Mouse (Mus musculus) MEL (cell line): Measurements from ENCODE around the gene Ccdc82. TPM values are rescaled to one million over a fixed set of nuclear protein-coding genes. Genes with fewer than 3 reads are reported as not detected.

ENCODE experiments used
- DNase-seq: peaks from one replicate; pipeline ENCODE4 v3.0.0; 2011; ENCODE audit warnings: low read depth, low spot score
- H3K27ac ChIP-seq: 2 replicates; pipeline ENCODE4 v1.5.1; 2012; ENCODE audit warnings: low read depth, mild to moderate bottlenecking, control low read depth, low read length, moderate library complexity; ENCODE audit not compliant: control insufficient read depth
- H3K27me3 ChIP-seq, 2 experiments: fragments of 150-350 bp in 1 of 2; sonication (generic) in 1 of 2; 2 replicates each; pipeline ENCODE4 v1.6.1; 2012; ENCODE audit warnings: low read length in 2 of 2, mild to moderate bottlenecking in 2 of 2, improper control_type of control experiment in 1 of 2, moderate library complexity in 1 of 2; ENCODE audit not compliant: insufficient read depth in 2 of 2, control insufficient read depth in 1 of 2
- H3K36me3 ChIP-seq, 2 experiments: 2 replicates each; pipeline ENCODE4 v1.6.1; 2012 to 2014; ENCODE audit warnings: low read length in 2 of 2, improper control_type of control experiment in 1 of 2, inconsistent platforms in 1 of 2, mild to moderate bottlenecking in 1 of 2; ENCODE audit not compliant: insufficient read depth in 2 of 2, control insufficient read depth in 1 of 2
- H3K4me1 ChIP-seq, 2 experiments: fragments of 150-350 bp in 1 of 2; sonication (generic) in 1 of 2; 2 replicates each; pipeline ENCODE4 v1.6.1; 2012; ENCODE audit warnings: low read length in 2 of 2, improper control_type of control experiment in 1 of 2, mild to moderate bottlenecking in 1 of 2; ENCODE audit not compliant: insufficient read depth in 2 of 2, control insufficient read depth in 1 of 2
- H3K4me3 ChIP-seq, 2 experiments: fragments of 150-350 bp in 1 of 2; sonication (generic) in 1 of 2; 2 replicates each; pipeline ENCODE4 v1.5.1; 2012; ENCODE audit warnings: low read depth in 2 of 2, low read length in 2 of 2, mild to moderate bottlenecking in 2 of 2, moderate library complexity in 2 of 2, control low read depth in 1 of 2, improper control_type of control experiment in 1 of 2; ENCODE audit not compliant: control insufficient read depth in 1 of 2, insufficient read depth in 1 of 2
- H3K79me2 ChIP-seq: 2 replicates; pipeline ENCODE4 v1.6.1; 2012; ENCODE audit warnings: mild to moderate bottlenecking, low read length, moderate library complexity; ENCODE audit not compliant: control insufficient read depth, poor library complexity, insufficient read depth
- H3K9ac ChIP-seq: 2 replicates; pipeline ENCODE4 v1.6.1; 2012; ENCODE audit warnings: low read depth, mild to moderate bottlenecking, control low read depth, low read length, moderate library complexity; ENCODE audit not compliant: control insufficient read depth, poor library complexity, severe bottlenecking
- H3K9me3 ChIP-seq: fragments of 150-350 bp; sonication (generic); replicated peaks from 2 replicates; pipeline ENCODE4 v1.6.1; 2012; ENCODE audit warnings: mild to moderate bottlenecking, low read length, improper control_type of control experiment, moderate library complexity; ENCODE audit not compliant: insufficient read depth
- BHLHE40 ChIP-seq: IDR thresholded peaks from 2 replicates; pipeline ENCODE4 v1.6.1; 2012; ENCODE audit warnings: low read depth, mild to moderate bottlenecking, inconsistent platforms, low read length, improper control_type of control experiment, borderline replicate concordance
- CHD1 ChIP-seq: IDR thresholded peaks from 2 replicates; pipeline ENCODE4 v1.6.1; 2012; ENCODE audit warnings: low read depth, mild to moderate bottlenecking, inconsistent platforms, low read length, improper control_type of control experiment
- CHD2 ChIP-seq: IDR thresholded peaks from 2 replicates; pipeline ENCODE4 v1.6.1; 2011; ENCODE audit warnings: low read length, improper control_type of control experiment
- CTCF ChIP-seq, 3 experiments: IDR thresholded peaks in 2 of 3; conservative IDR thresholded peaks in 1 of 3; 2 replicates each; pipeline ENCODE4 v1.5.1; 2011 to 2012; ENCODE audit warnings: low read length in 3 of 3, low read depth in 2 of 3, mild to moderate bottlenecking in 2 of 3, improper control_type of control experiment in 1 of 3, inconsistent platforms in 1 of 3, mixed read lengths in 1 of 3, moderate library complexity in 1 of 3; ENCODE audit not compliant: control insufficient read depth in 1 of 3, insufficient read depth in 1 of 3, poor library complexity in 1 of 3, severe bottlenecking in 1 of 3
- E2F4 ChIP-seq: IDR thresholded peaks from 2 replicates; pipeline ENCODE4 v1.6.1; 2011; ENCODE audit warnings: low read depth, low read length, improper control_type of control experiment, borderline replicate concordance
- ELF1 ChIP-seq: IDR thresholded peaks from 2 replicates; pipeline ENCODE4 v1.6.1; 2014; ENCODE audit warnings: low read depth, mild to moderate bottlenecking, inconsistent platforms, low read length, improper control_type of control experiment, moderate library complexity
- EP300 ChIP-seq, 2 experiments: IDR thresholded peaks; 2 replicates each; pipeline ENCODE4 v1.6.1; 2011; ENCODE audit warnings: improper control_type of control experiment in 2 of 2, low read length in 2 of 2, low read depth in 1 of 2, mild to moderate bottlenecking in 1 of 2
- GABPA ChIP-seq: IDR thresholded peaks from 2 replicates; pipeline ENCODE4 v1.6.1; 2012; ENCODE audit warnings: low read depth, mild to moderate bottlenecking, inconsistent platforms, low read length, improper control_type of control experiment, moderate library complexity
- GATA1 ChIP-seq: IDR thresholded peaks from 2 replicates; pipeline ENCODE4 v1.6.1; 2011; ENCODE audit warnings: low read depth, low read length, improper control_type of control experiment
- HCFC1 ChIP-seq: IDR thresholded peaks from 2 replicates; pipeline ENCODE4 v1.6.1; 2012; ENCODE audit warnings: low read depth, mild to moderate bottlenecking, inconsistent platforms, low read length, improper control_type of control experiment, moderate library complexity
- JUND ChIP-seq: IDR thresholded peaks from 2 replicates; pipeline ENCODE4 v1.6.1; 2011; ENCODE audit warnings: low read depth, mild to moderate bottlenecking, improper control_type of control experiment, low read length
- KAT2A ChIP-seq: conservative IDR thresholded peaks from 2 replicates; pipeline ENCODE4 v1.6.1; 2012; ENCODE audit warnings: low read depth, low read length, improper control_type of control experiment, inconsistent platforms
- MAFK ChIP-seq: IDR thresholded peaks from 2 replicates; pipeline ENCODE4 v1.6.1; 2011; ENCODE audit warnings: low read depth, mild to moderate bottlenecking, low read length, improper control_type of control experiment, borderline replicate concordance
- MAX ChIP-seq: IDR thresholded peaks from 2 replicates; pipeline ENCODE4 v1.6.1; 2011; ENCODE audit warnings: low read length, improper control_type of control experiment
- MAZ ChIP-seq: IDR thresholded peaks from 2 replicates; pipeline ENCODE4 v1.6.1; 2012; ENCODE audit warnings: low read depth, mild to moderate bottlenecking, inconsistent platforms, low read length, improper control_type of control experiment
- MEF2A ChIP-seq: IDR thresholded peaks from 2 replicates; pipeline ENCODE4 v1.6.1; 2014; ENCODE audit warnings: low read depth, mild to moderate bottlenecking, inconsistent platforms, low read length, improper control_type of control experiment; ENCODE audit not compliant: poor library complexity, insufficient replicate concordance, severe bottlenecking; ENCODE audit errors: extremely low read depth
- MXI1 ChIP-seq: IDR thresholded peaks from 2 replicates; pipeline ENCODE4 v1.6.1; 2011; ENCODE audit warnings: mild to moderate bottlenecking, low read depth, low read length, improper control_type of control experiment
- MYB ChIP-seq: IDR thresholded peaks from 2 replicates; pipeline ENCODE4 v1.6.1; 2011; ENCODE audit warnings: mild to moderate bottlenecking, low read depth, low read length, improper control_type of control experiment
- MYC ChIP-seq: IDR thresholded peaks from 2 replicates; pipeline ENCODE4 v1.6.1; 2011; ENCODE audit warnings: low read depth, mild to moderate bottlenecking, low read length, improper control_type of control experiment, moderate library complexity
- NELFE ChIP-seq: IDR thresholded peaks from 2 replicates; pipeline ENCODE4 v1.6.1; 2011; ENCODE audit warnings: low read depth, low read length, improper control_type of control experiment
- POLR2A ChIP-seq, 2 experiments: IDR thresholded peaks; 2 replicates each; pipeline ENCODE4 v1.6.1; 2011 to 2012; ENCODE audit warnings: low read length in 2 of 2, mild to moderate bottlenecking in 2 of 2, control low read depth in 1 of 2, improper control_type of control experiment in 1 of 2, low read depth in 1 of 2, moderate library complexity in 1 of 2; ENCODE audit not compliant: control insufficient read depth in 1 of 2, insufficient read depth in 1 of 2, poor library complexity in 1 of 2
- POLR2AphosphoS2 ChIP-seq: IDR thresholded peaks from 2 replicates; pipeline ENCODE4 v1.6.1; 2011; ENCODE audit warnings: low read length, improper control_type of control experiment
- POLR2AphosphoS5 ChIP-seq: IDR thresholded peaks from 2 replicates; pipeline ENCODE4 v1.6.1; 2012; ENCODE audit warnings: low read depth, borderline replicate concordance, mild to moderate bottlenecking, inconsistent platforms, low read length, moderate library complexity, mixed read lengths
- RAD21 ChIP-seq: IDR thresholded peaks from 2 replicates; pipeline ENCODE4 v1.6.1; 2011; ENCODE audit warnings: mild to moderate bottlenecking, low read depth, low read length, improper control_type of control experiment
- RCOR1 ChIP-seq: IDR thresholded peaks from 2 replicates; pipeline ENCODE4 v1.6.1; 2012; ENCODE audit warnings: low read depth, mild to moderate bottlenecking, inconsistent platforms, low read length, improper control_type of control experiment
- SMC3 ChIP-seq: IDR thresholded peaks from 2 replicates; pipeline ENCODE4 v1.6.1; 2011; ENCODE audit warnings: low read depth, low read length, improper control_type of control experiment
- TAL1 ChIP-seq: IDR thresholded peaks from 2 replicates; pipeline ENCODE4 v1.6.1; 2012; ENCODE audit warnings: mild to moderate bottlenecking, inconsistent platforms, low read length, moderate library complexity, mixed read lengths
- TBP ChIP-seq: IDR thresholded peaks from 2 replicates; pipeline ENCODE4 v1.8.0; 2011; ENCODE audit warnings: low read depth, low read length, improper control_type of control experiment
- TCF12 ChIP-seq: IDR thresholded peaks from 2 replicates; pipeline ENCODE4 v1.6.1; 2014; ENCODE audit warnings: low read depth, mild to moderate bottlenecking, inconsistent platforms, low read length, improper control_type of control experiment, moderate library complexity
- UBTF ChIP-seq: IDR thresholded peaks from 2 replicates; pipeline ENCODE4 v1.6.1; 2012; ENCODE audit warnings: low read depth, mild to moderate bottlenecking, inconsistent platforms, low read length, improper control_type of control experiment, moderate library complexity, borderline replicate concordance; ENCODE audit not compliant: insufficient read depth
- USF1 ChIP-seq: IDR thresholded peaks from 2 replicates; pipeline ENCODE4 v1.6.1; 2014; ENCODE audit warnings: low read depth, mild to moderate bottlenecking, inconsistent platforms, low read length, improper control_type of control experiment, moderate library complexity
- USF2 ChIP-seq, 2 experiments: IDR thresholded peaks; 2 replicates each; pipeline ENCODE4 v1.6.1; 2011 to 2012; ENCODE audit warnings: improper control_type of control experiment in 2 of 2, low read length in 2 of 2, borderline replicate concordance in 1 of 2, inconsistent platforms in 1 of 2, low read depth in 1 of 2, mild to moderate bottlenecking in 1 of 2; ENCODE audit not compliant: insufficient read depth in 1 of 2
- ZKSCAN1 ChIP-seq: IDR thresholded peaks from 2 replicates; pipeline ENCODE4 v1.6.1; 2012; ENCODE audit warnings: low read depth, mild to moderate bottlenecking, inconsistent platforms, low read length, improper control_type of control experiment, moderate library complexity
- ZMIZ1 ChIP-seq: IDR thresholded peaks from 2 replicates; pipeline ENCODE4 v1.6.1; 2012; ENCODE audit warnings: low read depth, mild to moderate bottlenecking, inconsistent platforms, low read length, improper control_type of control experiment, moderate library complexity
- ZNF384 ChIP-seq: IDR thresholded peaks from 2 replicates; pipeline ENCODE4 v1.6.1; 2012; ENCODE audit warnings: low read depth, mild to moderate bottlenecking, inconsistent platforms, low read length, improper control_type of control experiment
- polyA plus RNA-seq, 2 experiments: library from polyadenylated mRNA; stranded (reverse) in 1 of 2; unstranded in 1 of 2; fragments of >175 nt in 1 of 2; fragments of >200 nt in 1 of 2; gene quantifications; 2 replicates each; pipeline versions ENCODE4 v1.2.1 to v1.2.4; 2012; ENCODE audit warnings: low replicate concordance in 2 of 2, low read depth in 1 of 2; ENCODE audit not compliant: insufficient read length in 2 of 2, insufficient read depth in 1 of 2, missing spikeins in 1 of 2
- total RNA-seq: library from RNA; depleted of rRNA; stranded (reverse); fragments of 300-350 nt; gene quantifications from 2 replicates; pipeline ENCODE4 v1.2.3, GENCODE M21; 2012

Ccdc82 gene
- total and polyA plus RNA-seq, 3 experiments: 8.4 to 79.8 (median 15.0) TPM

GRCm38 (mm10) chr9:13245481-13245880, 1.3 kb upstream of the Ccdc82 start, which contains the start of gene Jrkl (continued):
- TF ChIP-seq EP300 (IDR thresholded peaks at IDR 0.05; ENCODE audit: low read depth in 1 of 2, low read length in 2 of 2): no peak; a peak in 1 of 4 replicates
- TF ChIP-seq NELFE: no peak

- DNase-seq: peak; percentile 53
- Histone ChIP-seq H3K9ac (no peak overlapping the region), H3K36me3 (peaks cover 0 to 37% of the 10 kb centered on the region in 2 experiments; a peak in 2 of 4 replicates), H3K4me1 (peaks cover 21 to 24% of the 10 kb centered on the region in 2 experiments), H3K4me3 (no peak overlapping the region), H3K79me2 (peaks cover 1% of the 10 kb centered on the region), H3K9me3 (no peaks in the 10 kb centered on the region), H3K27me3 (no peaks in the 10 kb centered on the region), H3K27ac (no peak overlapping the region)
- no peak for TF ChIP-seq GABPA
- no peak for TF ChIP-seq BHLHE40
- no peak for TF ChIP-seq ZKSCAN1
- no peak for TF ChIP-seq ZMIZ1
- no peak for TF ChIP-seq TBP
- no peak for TF ChIP-seq UBTF
- no peak for TF ChIP-seq CHD1
- TF ChIP-seq MAX: 0 out of 2 replicates have a peak, but pooled peaks have one; percentile 24
- TF ChIP-seq MAZ: no peak
- no peak; the same call in 1 of the 2 replicates for TF ChIP-seq JUND
- TF ChIP-seq EP300 (IDR thresholded peaks at IDR 0.05; ENCODE audit: low read depth in 1 of 2, low read length in 2 of 2): peak; percentile 79 to 89
- TF ChIP-seq NELFE: no peak
- no peak for TF ChIP-seq USF2 (IDR thresholded peaks at IDR 0.05; ENCODE audit: borderline replicate concordance in 1 of 2, insufficient read depth in 1 of 2, low read depth in 1 of 2, low read length in 2 of 2)
- TF ChIP-seq E2F4: no peak
- no peak for TF ChIP-seq MAFK
- TF ChIP-seq GATA1: peak; percentile 85
- TF ChIP-seq ELF1: no peak
- no peak for TF ChIP-seq HCFC1
- no peak for TF ChIP-seq KAT2A
- TF ChIP-seq TCF12: peak; percentile 79; the same call in 1 of the 2 replicates
- no peak; the same call in 1 of the 2 replicates for TF ChIP-seq MYC
- TF ChIP-seq POLR2AphosphoS5: no peak
- TF ChIP-seq RCOR1: peak; percentile 91
- no peak for TF ChIP-seq RAD21
- no peak for TF ChIP-seq SMC3
- TF ChIP-seq CTCF (IDR thresholded peaks at IDR 0.05 in 2 of 3, conservative IDR thresholded peaks at IDR 0.05 in 1 of 3; ENCODE audit: control insufficient read depth in 1 of 3, insufficient read depth in 1 of 3, low read depth in 2 of 3, low read length in 3 of 3, poor library complexity in 1 of 3, severe bottlenecking in 1 of 3): no peak
- no peak; the same call in 1 of the 2 replicates for TF ChIP-seq MXI1
- TF ChIP-seq USF1: no peak
- TF ChIP-seq TAL1: peak; percentile 30; the same call in 1 of the 2 replicates
- no peak for TF ChIP-seq ZNF384
- TF ChIP-seq POLR2AphosphoS2: no peak
- no peak for TF ChIP-seq MYB
- no peak for TF ChIP-seq CHD2
- no peak for TF ChIP-seq POLR2A (IDR thresholded peaks at IDR 0.05; ENCODE audit: control insufficient read depth in 1 of 2, insufficient read depth in 1 of 2, low read depth in 1 of 2, low read length in 2 of 2, poor library complexity in 1 of 2)
- TF ChIP-seq MEF2A: no peak
Measured at GRCm38 (mm10) chr9:13248104-13248503, 1.3 kb downstream of the Ccdc82 start.
